Mouse (Mus musculus) layer of hippocampus, adult 9-10 months (tissue): ENCODE results near the gene Fam196b.

Experiments used
- DNase-seq: peaks from one replicate; pipeline ENCODE4 v3.0.0; 2022; ENCODE audit warnings: low spot score

The Fam196b gene

DNA sequence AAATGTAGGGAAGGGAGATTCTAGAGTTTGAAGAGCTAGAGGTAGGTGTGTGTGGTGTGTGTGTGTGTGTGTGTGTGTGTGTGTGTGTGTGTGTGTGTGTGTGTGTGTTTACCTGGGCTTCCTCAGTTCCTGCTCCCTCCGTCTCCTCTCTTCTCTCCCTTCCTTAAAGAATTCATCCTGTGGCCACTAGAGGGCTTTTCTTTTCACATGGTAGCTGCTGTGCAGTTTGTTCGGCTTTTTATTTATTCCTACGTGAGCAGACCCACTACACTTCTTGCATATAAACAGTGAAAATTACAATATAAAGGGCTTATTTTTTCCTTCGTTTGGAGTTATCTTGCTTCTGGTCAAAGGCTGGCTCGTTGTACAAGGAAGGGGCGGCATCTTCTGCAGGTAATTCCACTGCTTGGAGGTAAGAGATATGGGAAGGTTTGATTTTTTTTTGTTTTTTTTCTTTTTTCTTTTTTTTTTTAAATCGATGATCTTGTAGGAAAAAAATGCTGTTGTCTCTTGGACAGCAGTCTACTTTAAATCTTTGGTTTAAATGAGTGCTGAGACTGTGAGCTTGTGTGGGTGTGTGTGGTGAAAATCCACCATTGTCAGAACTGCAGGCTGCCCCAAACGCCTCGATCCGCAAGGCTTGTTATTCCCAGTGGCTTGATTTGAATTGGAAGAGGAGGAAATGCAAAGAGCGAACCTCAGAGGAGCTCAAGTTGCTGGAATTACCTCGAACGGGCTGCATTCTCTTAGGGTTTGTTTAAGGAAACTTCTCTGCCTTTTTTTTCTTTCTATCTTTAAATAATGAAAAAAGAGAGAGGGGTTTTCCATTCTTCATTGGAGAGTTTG lies at the start of gene Fam196b:
TSS of gene Fam196b (plus strand) at position 289 of the 846 bp plus-strand sequence.
- DNase-seq: peak; percentile 44

DNA sequence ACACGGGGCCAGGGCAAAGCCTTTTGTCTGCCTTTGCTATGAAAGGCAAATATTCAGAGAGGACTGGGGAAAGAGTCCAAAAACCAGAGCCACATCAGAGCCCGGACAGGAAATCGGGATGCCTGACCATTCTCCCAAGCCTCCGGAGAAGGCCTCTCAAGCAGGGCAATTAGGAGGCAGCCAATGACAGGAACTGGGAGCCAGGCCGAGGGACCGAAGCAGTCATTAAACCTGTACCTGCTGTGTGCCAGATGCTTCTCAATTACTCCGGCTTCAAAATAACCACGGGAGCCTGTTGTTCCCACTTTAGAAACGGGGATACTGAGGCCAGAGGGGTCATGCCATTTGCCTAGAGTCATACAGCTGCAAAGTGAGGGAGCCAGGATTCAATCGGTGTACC lies 42.6 kb upstream of the Fam196b start:
- no peak for DNase-seq

GRCm38 (mm10) chr11:34275941-34276340 lies 38.7 kb upstream of the Fam196b start:
- no peak for DNase-seq

DNA sequence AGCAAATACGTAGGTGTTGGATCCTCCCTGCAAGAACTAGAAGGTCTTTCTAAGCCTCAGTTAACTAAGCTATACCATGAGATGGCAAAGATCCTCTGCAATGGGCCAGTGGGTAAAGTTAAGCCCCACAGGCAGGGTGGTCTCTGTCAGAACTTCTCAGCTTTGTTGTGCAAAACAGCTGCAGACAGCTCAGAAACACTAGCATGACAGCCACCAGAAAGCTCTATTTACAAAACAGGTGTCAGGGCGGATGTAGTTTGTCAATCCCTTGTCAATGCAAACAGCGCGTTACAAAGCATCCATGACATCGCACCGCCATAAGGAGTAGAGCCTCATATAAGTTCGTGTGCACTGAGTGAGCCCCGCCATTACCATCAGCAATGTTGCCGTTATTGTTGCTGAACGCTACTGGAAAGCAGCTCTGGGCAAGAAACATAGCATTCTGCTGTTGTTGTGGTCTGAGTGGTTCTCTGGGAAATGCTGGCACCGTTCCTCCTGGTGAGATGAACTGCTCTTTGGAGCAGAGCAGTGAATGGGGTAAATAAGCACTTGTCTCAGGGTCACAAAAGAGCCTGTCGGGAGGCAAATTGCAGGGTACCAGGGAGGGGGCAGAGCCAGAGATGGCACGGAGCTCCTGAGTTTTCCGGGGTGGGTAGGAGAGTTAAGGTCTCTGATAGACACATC lies 38.1 kb upstream of the Fam196b start:
- DNase-seq: no peak

GRCm38 (mm10) chr11:34277047-34277445 lies 37.6 kb upstream of the Fam196b start:
- no peak for DNase-seq

DNA sequence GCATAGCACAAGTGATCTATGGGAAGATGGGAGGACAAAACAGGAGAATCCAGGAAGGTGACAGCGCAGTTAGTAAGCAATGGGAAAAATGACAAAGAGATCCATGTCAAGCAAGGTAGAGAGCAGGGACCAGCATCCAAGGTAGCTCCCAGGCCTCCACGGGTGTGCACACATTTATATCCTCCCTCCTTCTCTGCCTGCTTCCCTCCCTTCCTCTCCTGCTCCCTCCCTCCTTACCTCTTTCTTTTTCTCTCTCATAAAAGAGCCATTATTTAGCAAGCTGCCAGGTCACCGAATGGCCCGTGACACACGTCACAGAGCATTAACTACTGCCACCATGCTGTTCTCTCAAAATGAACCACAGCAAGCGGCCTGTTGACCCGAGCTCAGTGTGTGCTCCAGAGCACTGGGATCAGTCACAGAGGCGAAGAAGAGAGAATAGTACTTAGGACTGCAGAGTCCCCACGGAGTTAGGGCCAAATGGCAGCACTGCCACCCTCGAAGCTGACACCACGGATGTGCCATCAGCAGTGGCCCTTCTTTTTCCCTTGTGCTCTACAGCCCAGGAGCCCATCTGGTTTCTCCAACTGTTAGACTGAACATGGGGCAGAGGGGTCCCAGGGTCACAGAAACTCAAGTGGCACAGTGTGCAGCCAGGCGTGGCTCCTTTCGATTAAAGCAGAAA lies 30.4 kb upstream of the Fam196b start:
- no peak for DNase-seq

GRCm38 (mm10) chr11:34290265-34290664 lies 24.4 kb upstream of the Fam196b start:
- DNase-seq: no peak

DNA sequence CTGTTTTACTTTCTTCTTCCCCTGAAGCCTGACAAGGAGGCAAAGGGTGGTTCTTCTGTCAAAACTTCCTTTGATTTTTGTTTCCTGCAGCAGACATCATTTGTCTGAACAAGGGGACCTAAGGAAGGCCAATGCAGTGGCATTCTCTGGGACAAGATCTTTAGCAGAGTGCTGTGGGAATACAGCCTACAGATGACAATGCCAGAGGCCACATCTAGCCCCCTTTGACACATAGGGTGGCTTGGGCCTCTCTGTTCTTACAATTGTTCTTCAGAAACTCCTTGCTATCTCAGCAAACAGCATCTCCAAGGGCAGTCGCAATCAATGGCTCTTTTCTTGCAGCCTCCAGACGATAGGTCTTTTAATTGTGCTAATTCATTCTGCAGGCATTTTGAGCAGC lies 23.9 kb upstream of the Fam196b start:
- DNase-seq: no peak

- no peak for DNase-seq
These were observed 23.3 kb upstream of the Fam196b start for GRCm38 (mm10) chr11:34291304-34291703.

DNA sequence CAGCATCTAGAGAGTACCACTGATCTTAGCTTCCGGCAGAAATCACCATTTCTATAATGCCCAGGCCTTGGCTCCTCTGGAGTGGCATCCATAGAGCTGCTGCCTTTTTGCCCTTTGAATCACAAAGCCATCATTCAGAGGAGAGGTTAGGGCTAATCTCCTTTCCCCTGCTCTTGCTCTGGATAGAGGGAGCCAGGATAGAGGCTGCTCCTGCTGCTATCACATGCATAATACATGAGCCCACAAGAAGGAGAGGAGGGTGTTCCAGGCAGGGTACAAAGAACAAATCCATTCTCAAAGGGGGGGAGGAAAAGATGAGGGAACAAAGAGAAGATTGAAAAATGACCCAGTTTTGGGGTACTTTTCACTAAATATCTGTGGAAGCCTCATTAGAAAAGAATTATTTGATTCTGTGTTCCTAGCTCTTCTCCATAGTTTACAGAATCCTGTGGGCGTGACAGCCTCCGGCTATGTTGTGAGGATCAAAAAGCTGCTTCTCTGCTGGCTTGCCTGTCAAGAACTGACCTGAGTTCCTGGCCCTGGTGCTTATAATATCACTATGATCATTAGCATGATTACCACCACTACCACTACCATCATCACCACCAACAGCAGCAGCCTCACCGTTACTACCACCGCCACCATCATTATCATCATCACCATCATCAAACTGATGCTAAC lies 16.8 kb upstream of the Fam196b start:
- no peak for DNase-seq

DNA sequence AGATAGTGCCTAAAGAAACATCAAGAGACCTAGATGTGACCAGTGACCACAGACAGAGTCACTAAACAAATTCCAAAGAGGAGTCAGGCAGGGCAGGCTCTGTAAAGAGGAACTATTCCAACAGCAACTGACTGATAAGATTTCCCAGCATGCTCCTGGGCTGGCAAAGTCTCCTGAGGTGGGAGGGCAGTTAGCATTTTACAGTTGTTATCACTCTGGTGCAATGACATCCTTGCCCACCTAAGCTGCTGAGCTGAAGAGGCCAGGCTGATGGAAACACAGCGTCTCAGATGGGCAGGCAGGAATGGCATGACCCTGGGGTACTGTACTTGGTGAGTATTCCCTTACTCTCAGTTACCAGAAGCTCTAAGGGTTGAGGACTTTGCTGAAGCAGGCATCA lies 15.1 kb upstream of the Fam196b start:
- no peak for DNase-seq

DNA sequence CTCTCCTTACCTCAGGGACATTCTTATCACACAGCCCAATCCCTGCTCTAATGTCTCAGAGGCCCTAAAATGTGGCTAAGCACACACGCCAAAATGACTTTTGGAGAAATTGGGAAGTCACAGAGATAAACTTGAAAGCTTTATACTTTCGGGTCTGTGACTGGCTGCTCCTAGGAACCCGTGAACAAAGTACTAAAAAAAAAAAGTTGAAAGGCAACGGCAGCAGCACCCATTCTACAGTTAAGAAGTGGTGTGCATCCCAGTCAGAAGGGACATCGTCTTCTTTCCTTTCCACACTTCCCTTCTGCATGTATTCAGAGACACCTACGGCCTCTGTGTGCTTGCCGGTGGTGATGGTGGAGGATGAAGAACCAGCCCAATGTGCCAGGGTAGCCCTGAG lies 14.6 kb upstream of the Fam196b start:
- no peak for DNase-seq

- no peak for DNase-seq
These were observed 8.4 kb upstream of the Fam196b start for GRCm38 (mm10) chr11:34306231-34306630.

- no peak for DNase-seq
These were observed 5.9 kb upstream of the Fam196b start for GRCm38 (mm10) chr11:34308731-34309130.

DNA sequence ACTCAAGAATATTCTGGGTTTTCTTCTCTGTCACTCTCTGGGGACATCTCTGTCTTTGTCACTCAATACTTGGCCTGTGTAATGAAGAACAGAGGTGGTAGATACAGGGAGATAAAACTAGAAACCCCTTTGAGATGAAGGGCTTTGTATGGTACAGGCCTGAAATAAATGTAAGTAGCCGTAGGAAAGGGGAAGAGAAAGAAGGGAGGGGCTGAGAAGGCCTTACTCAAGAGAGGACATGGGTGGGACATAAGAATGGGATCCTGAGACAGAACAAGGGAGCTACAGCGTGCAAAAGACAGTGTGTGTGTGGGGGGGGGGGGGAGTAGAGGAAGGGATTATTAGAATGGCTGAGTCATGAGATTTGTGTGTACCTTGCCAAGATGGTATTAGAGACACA lies 5.3 kb upstream of the Fam196b start:
- no peak for DNase-seq

- DNase-seq: no peak
These were observed 2.9 kb upstream of the Fam196b start for GRCm38 (mm10) chr11:34311717-34312116.

DNA sequence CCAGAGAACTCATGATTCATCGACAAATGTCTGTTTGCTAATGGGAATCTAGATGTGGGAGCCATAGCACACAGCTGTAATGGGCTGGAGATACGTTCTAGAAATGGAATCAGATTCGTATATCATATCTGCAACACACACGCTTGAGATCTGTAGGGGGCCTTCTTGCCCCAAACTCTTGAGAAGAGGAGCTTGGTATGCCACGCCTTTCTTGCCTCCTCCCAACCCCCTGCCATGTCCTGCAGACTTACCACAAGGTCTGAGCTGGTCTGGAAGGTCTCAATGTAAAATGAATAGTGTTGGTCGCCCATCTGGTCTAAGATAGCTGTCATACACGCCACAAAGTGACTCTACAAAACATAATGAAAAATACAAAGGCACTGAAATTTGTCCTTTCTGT lies 2.4 kb upstream of the Fam196b start:
- no peak for DNase-seq

DNA sequence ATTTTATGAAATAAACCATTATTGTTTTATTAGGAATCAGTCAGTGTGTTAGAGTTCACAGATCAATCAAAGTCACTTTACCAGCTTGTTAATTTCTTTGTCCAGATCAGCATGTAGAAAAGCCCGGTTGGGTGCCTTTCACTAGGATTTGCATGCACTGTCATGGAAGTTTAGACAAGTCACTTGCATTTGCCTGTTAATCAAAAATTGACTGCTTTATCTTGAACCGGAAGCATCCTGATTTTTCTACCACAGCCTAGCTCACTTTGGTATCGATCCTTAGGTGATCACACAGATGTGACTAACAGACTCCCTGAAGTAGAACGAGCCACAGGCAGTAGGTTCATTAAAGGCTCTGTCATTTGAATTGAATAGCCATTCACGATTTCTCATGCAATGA lies 761 bp downstream of the Fam196b start:
- no peak for DNase-seq

- DNase-seq: no peak
These were observed 1.6 kb downstream of the Fam196b start for GRCm38 (mm10) chr11:34316176-34316575.

DNA sequence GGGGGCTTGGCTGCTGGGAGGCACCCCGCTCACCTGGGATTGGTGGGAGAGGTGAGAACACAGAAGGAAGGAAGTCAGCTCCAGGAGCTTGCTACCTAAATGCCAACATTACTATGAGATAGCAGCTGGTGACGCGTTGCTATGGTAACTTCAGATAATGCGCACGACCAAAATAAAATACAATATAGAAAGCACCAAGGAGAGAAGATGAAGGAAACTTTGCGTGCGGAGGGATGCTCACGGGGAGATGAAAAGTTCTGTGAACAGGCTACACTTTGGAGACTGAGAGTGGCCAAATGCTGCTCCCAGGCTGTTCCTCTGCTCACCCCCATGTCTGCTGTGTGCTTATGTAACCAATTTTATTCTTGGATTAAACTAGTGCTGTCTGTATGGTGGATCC lies 2.4 kb downstream of the Fam196b start:
- DNase-seq: peak; percentile 11

DNA sequence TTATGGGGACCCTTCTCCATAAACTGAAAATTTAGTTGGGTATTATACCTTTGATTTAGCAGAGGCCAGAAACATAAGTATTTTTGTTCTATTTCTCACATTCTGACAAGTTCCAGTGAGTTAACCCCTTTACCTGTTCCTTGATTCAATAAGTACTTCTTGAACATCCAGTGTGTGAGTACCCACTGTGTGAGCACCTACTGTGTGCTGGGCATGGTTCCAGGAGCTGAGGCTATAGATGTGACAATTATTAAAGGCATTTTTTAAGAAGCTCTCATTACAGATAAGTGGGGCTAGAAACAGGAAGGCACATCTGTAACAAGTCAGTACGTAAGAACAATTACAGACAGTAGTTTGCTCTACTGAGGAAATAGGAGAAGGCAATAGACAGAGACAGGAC lies 4.7 kb downstream of the Fam196b start:
- DNase-seq: no peak

GRCm38 (mm10) chr11:34323664-34324063 lies 9.0 kb downstream of the Fam196b start:
- DNase-seq: no peak
